Mouse (Mus musculus): ENCODE measurements around the gene Naa80.
"Not testable (repeated sequence)": the region's sequence is repeated elsewhere in the genome, so short reads cannot be mapped to it uniquely, and the experiment has no call there.

Naa80 gene

GRCm38 (mm10) chr9:107555701-107556100 is 23.0 kb upstream of the Naa80 start:
- no peak for DNase-seq (ENCODE audit: low read depth, low spot score)
- no peaks in the 10 kb centered on the region for H3K27me3 ChIP-seq (ENCODE audit: control insufficient read depth, insufficient read depth, low read length, poor library complexity, severe bottlenecking)
- H3K36me3 ChIP-seq (ENCODE audit: control insufficient read depth, insufficient read depth, low read length, poor library complexity, severe bottlenecking): peaks cover 12% of the 10 kb centered on the region

- Histone ChIP-seq H3K36me3 (ENCODE audit: control insufficient read depth, insufficient read depth, low read length, poor library complexity, severe bottlenecking) (peaks cover 12% of the 10 kb centered on the region), H3K27me3 (ENCODE audit: control insufficient read depth, insufficient read depth, low read length, poor library complexity, severe bottlenecking) (no peaks in the 10 kb centered on the region)
- no peak for DNase-seq (ENCODE audit: low read depth, low spot score)
Measured at GRCm38 (mm10) chr9:107556346-107556745, 22.3 kb upstream of the Naa80 start.

- Histone ChIP-seq H3K27me3 (ENCODE audit: control insufficient read depth, insufficient read depth, low read length, poor library complexity, severe bottlenecking) (no peaks in the 10 kb centered on the region), H3K36me3 (ENCODE audit: control insufficient read depth, insufficient read depth, low read length, poor library complexity, severe bottlenecking) (peaks cover 5% of the 10 kb centered on the region; the same call in 1 of the 2 replicates)
- peak; percentile 95 for DNase-seq (ENCODE audit: low read depth, low spot score)
Measured at GRCm38 (mm10) chr9:107563029-107563581, 15.6 kb upstream of the Naa80 start, which contains the start of gene Tusc2. Gene Tusc2 (plus strand): TSS chr9:107563255.

GRCm38 (mm10) chr9:107565556-107565955 is 13.1 kb upstream of the Naa80 start:
- H3K36me3 ChIP-seq (ENCODE audit: control insufficient read depth, insufficient read depth, low read length, poor library complexity, severe bottlenecking); H3K27me3 ChIP-seq (ENCODE audit: control insufficient read depth, insufficient read depth, low read length, poor library complexity, severe bottlenecking); DNase-seq (ENCODE audit: low read depth, low spot score): not testable (repeated sequence)

GRCm38 (mm10) chr9:107566041-107566709 is 12.5 kb upstream of the Naa80 start:
- peak; percentile 88 for DNase-seq (ENCODE audit: low read depth, low spot score)
- H3K36me3 ChIP-seq (ENCODE audit: control insufficient read depth, insufficient read depth, low read length, poor library complexity, severe bottlenecking): no peaks in the 10 kb centered on the region
- H3K27me3 ChIP-seq (ENCODE audit: control insufficient read depth, insufficient read depth, low read length, poor library complexity, severe bottlenecking): no peaks in the 10 kb centered on the region

- H3K27me3 ChIP-seq (ENCODE audit: control insufficient read depth, insufficient read depth, low read length, poor library complexity, severe bottlenecking): no peaks in the 10 kb centered on the region
- no peak for DNase-seq (ENCODE audit: low read depth, low spot score)
- H3K36me3 ChIP-seq (ENCODE audit: control insufficient read depth, insufficient read depth, low read length, poor library complexity, severe bottlenecking): no peaks in the 10 kb centered on the region
Measured at GRCm38 (mm10) chr9:107566855-107567254, 11.8 kb upstream of the Naa80 start.

GRCm38 (mm10) chr9:107567702-107568319 is 10.9 kb upstream of the Naa80 start, which contains the start of gene Hyal2:
Gene Hyal2 (plus strand): TSS chr9:107567945.
- H3K27me3 ChIP-seq (ENCODE audit: control insufficient read depth, insufficient read depth, low read length, poor library complexity, severe bottlenecking): no peaks in the 10 kb centered on the region
- H3K36me3 ChIP-seq (ENCODE audit: control insufficient read depth, insufficient read depth, low read length, poor library complexity, severe bottlenecking): no peaks in the 10 kb centered on the region
- DNase-seq (ENCODE audit: low read depth, low spot score): no peak

GRCm38 (mm10) chr9:107568331-107569261 is 10.1 kb upstream of the Naa80 start:
- H3K27me3 ChIP-seq (ENCODE audit: control insufficient read depth, insufficient read depth, low read length, poor library complexity, severe bottlenecking): no peaks in the 10 kb centered on the region
- peak; percentile 88 for DNase-seq (ENCODE audit: low read depth, low spot score)
- H3K36me3 ChIP-seq (ENCODE audit: control insufficient read depth, insufficient read depth, low read length, poor library complexity, severe bottlenecking): no peaks in the 10 kb centered on the region

- Histone ChIP-seq H3K36me3 (ENCODE audit: control insufficient read depth, insufficient read depth, low read length, poor library complexity, severe bottlenecking) (no peaks in the 10 kb centered on the region), H3K27me3 (ENCODE audit: control insufficient read depth, insufficient read depth, low read length, poor library complexity, severe bottlenecking) (no peaks in the 10 kb centered on the region)
- no peak for DNase-seq (ENCODE audit: low read depth, low spot score)
Measured at GRCm38 (mm10) chr9:107569270-107569669, 9.4 kb upstream of the Naa80 start.

- no peaks in the 10 kb centered on the region for H3K27me3 ChIP-seq (ENCODE audit: control insufficient read depth, insufficient read depth, low read length, poor library complexity, severe bottlenecking)
- H3K36me3 ChIP-seq (ENCODE audit: control insufficient read depth, insufficient read depth, low read length, poor library complexity, severe bottlenecking): no peaks in the 10 kb centered on the region
- no peak for DNase-seq (ENCODE audit: low read depth, low spot score)
Measured at GRCm38 (mm10) chr9:107570016-107570415, 8.7 kb upstream of the Naa80 start.

GRCm38 (mm10) chr9:107570845-107571244 is 7.8 kb upstream of the Naa80 start:
- H3K27me3 ChIP-seq (ENCODE audit: control insufficient read depth, insufficient read depth, low read length, poor library complexity, severe bottlenecking): no peaks in the 10 kb centered on the region
- DNase-seq (ENCODE audit: low read depth, low spot score): no peak
- no peaks in the 10 kb centered on the region for H3K36me3 ChIP-seq (ENCODE audit: control insufficient read depth, insufficient read depth, low read length, poor library complexity, severe bottlenecking)

GRCm38 (mm10) chr9:107571534-107572326 is 7.0 kb upstream of the Naa80 start:
- H3K36me3 ChIP-seq (ENCODE audit: control insufficient read depth, insufficient read depth, low read length, poor library complexity, severe bottlenecking): no peaks in the 10 kb centered on the region
- DNase-seq (ENCODE audit: low read depth, low spot score): no peak
- no peaks in the 10 kb centered on the region for H3K27me3 ChIP-seq (ENCODE audit: control insufficient read depth, insufficient read depth, low read length, poor library complexity, severe bottlenecking)

- H3K36me3 ChIP-seq (ENCODE audit: control insufficient read depth, insufficient read depth, low read length, poor library complexity, severe bottlenecking): no peaks in the 10 kb centered on the region
- H3K27me3 ChIP-seq (ENCODE audit: control insufficient read depth, insufficient read depth, low read length, poor library complexity, severe bottlenecking): no peaks in the 10 kb centered on the region
- no peak for DNase-seq (ENCODE audit: low read depth, low spot score)
Measured at GRCm38 (mm10) chr9:107572327-107572662, 6.4 kb upstream of the Naa80 start.

GRCm38 (mm10) chr9:107573774-107574173 is 4.9 kb upstream of the Naa80 start:
- DNase-seq (ENCODE audit: low read depth, low spot score); H3K36me3 ChIP-seq (ENCODE audit: control insufficient read depth, insufficient read depth, low read length, poor library complexity, severe bottlenecking); H3K27me3 ChIP-seq (ENCODE audit: control insufficient read depth, insufficient read depth, low read length, poor library complexity, severe bottlenecking): not testable (repeated sequence)

Measured in splenic B cell, adult 2 months (primary cell).